Mouse (Mus musculus) bone marrow, adult 2 months (tissue): ENCODE data around the gene Tas2r119.

Source experiments
- CTCF ChIP-seq: fragments of 200-500 bp; IDR thresholded peaks from 2 replicates; pipeline ENCODE4 v1.5.1; 2011; ENCODE audit warnings: low read length, control low read depth; ENCODE audit not compliant: control insufficient read depth, insufficient read depth
- POLR2A ChIP-seq: fragments of 200-500 bp; IDR thresholded peaks from 2 replicates; pipeline ENCODE4 v1.6.1; 2011; ENCODE audit warnings: low read depth, mild to moderate bottlenecking, control low read depth, low read length, borderline replicate concordance; ENCODE audit not compliant: control insufficient read depth

DNA sequence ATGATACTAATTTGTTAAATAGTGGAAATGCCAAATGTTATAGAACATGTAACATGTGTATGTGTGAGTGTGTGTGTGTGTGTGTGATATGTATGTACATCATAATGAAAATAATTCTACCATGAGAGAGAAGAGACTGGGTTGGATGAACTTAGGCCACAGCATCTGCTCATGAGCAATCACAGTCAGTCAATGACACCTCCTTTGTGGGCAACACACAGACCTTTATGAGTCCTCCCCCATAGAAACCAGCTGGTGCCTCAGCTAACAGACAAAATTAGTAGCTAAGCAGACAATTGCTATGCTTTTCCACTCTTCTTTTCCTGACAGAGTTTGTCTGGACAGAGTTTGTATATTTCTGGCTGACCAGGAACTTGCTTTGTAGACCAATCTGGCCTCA is 7.9 kb downstream of the Tas2r119 start:
- TF ChIP-seq POLR2A (no peak), CTCF (no peak)
